Mouse (Mus musculus) heart, embryonic 15.5 days (tissue): Measurements from ENCODE around the gene Gm9747. TPM values are rescaled to one million over a fixed set of nuclear protein-coding genes. Genes with fewer than 3 reads are reported as not detected.

Experiments used
- ATAC-seq: fragments of 200-750 bp; cut with Nextera tagmentation; replicated peaks from 2 replicates; pipeline ENCODE4 v1.8.0; 2017; ENCODE audit warnings: low read depth, moderate TSS enrichment; ENCODE audit not compliant: insufficient number of reproducible peaks, insufficient read depth, low FRiP score
- H3K27ac ChIP-seq: fragments of 300-500 bp; sonication (generic); 2 replicates; pipeline ENCODE4 v1.5.1; 2015; ENCODE audit warnings: mild to moderate bottlenecking, inconsistent platforms
- H3K27me3 ChIP-seq: fragments of 300-500 bp; sonication (generic); 2 replicates; pipeline ENCODE4 v1.6.1; 2015; ENCODE audit warnings: inconsistent platforms
- H3K36me3 ChIP-seq: fragments of 300-500 bp; sonication (generic); 2 replicates; pipeline ENCODE4 v1.6.1; 2015; ENCODE audit warnings: mild to moderate bottlenecking, inconsistent platforms
- H3K4me1 ChIP-seq: fragments of 300-500 bp; sonication (generic); replicated peaks from 2 replicates; pipeline ENCODE4 v1.6.1; 2015; ENCODE audit warnings: inconsistent platforms
- H3K4me2 ChIP-seq: fragments of 300-500 bp; sonication (generic); 2 replicates; pipeline ENCODE4 v1.6.1; 2015; ENCODE audit warnings: inconsistent platforms, mild to moderate bottlenecking, moderate library complexity
- H3K4me3 ChIP-seq: fragments of 300-500 bp; sonication (generic); 2 replicates; pipeline ENCODE4 v1.5.1; 2015; ENCODE audit warnings: mild to moderate bottlenecking, inconsistent platforms
- H3K9ac ChIP-seq: fragments of 300-500 bp; sonication (generic); 2 replicates; pipeline ENCODE4 v1.6.1; 2015; ENCODE audit warnings: mild to moderate bottlenecking, inconsistent platforms
- H3K9me3 ChIP-seq: fragments of 300-500 bp; sonication (generic); replicated peaks from 2 replicates; pipeline ENCODE4 v1.6.1; 2016; ENCODE audit warnings: inconsistent platforms
- WGBS: fragments of 180-500 bp; shearing (Covaris S2); methylation state at CpG from one replicate; pipeline ENCODE4 v1.1.7; 2015; ENCODE audit warnings: mixed read lengths; 5-methylcytosine and 5-hydroxymethylcytosine counted together
- polyA plus RNA-seq: library from polyadenylated mRNA; unstranded; fragments of >200 nt; fragmentation: Nextera tagmentation; extraction: Ambion mirVana; gene quantifications from 2 replicates; pipeline ENCODE4 v1.2.1, GENCODE M21; 2015

Gm9747 gene
- polyA plus RNA-seq, 1 experiment from 2014 or later = 27.1 TPM

- WGBS = 23% methylated on average over 4 of the region's 4 CpGs
- Histone ChIP-seq H3K27ac (peak overlapping the region; percentile 97), H3K4me2 (peak overlapping the region; percentile 85), H3K4me3 (peak overlapping the region; percentile 52), H3K9ac (peak overlapping the region; percentile 70), H3K36me3 (peaks cover 5% of the 10 kb centered on the region; the same call in 1 of the 2 replicates), H3K4me1 (peaks cover 48% of the 10 kb centered on the region), H3K9me3 (no peaks in the 10 kb centered on the region), H3K27me3 (no peaks in the 10 kb centered on the region)
- ATAC-seq = no peak
Observed at GRCm38 (mm10) chr1:82284403-82284802, 51.5 kb downstream of the Gm9747 start.

Other genes starting within 250 kb of the Gm9747 start
- gene Irs1, start 58.3 kb downstream of the Gm9747 start, polyA plus RNA-seq = 9.1 and 9.3 TPM in 2 replicates
- gene Rhbdd1, start 83.3 kb downstream of the Gm9747 start, polyA plus RNA-seq = 7.6 and 9.7 TPM in 2 replicates